Mouse (Mus musculus) olfactory bulb, adult 2 months (tissue): ENCODE measurements around the gene Tomm20. TPM values are rescaled to one million over a fixed set of nuclear protein-coding genes. Genes with fewer than 3 reads are reported as not detected.

Source experiments
- H3K27ac ChIP-seq: fragments of 200-500 bp; 2 replicates; pipeline ENCODE4 v1.5.1; 2012; ENCODE audit warnings: low read depth, low read length; ENCODE audit not compliant: insufficient read depth
- H3K4me1 ChIP-seq: fragments of 200-500 bp; 2 replicates; pipeline ENCODE4 v1.6.1; 2012; ENCODE audit warnings: low read length; ENCODE audit not compliant: control insufficient read depth, insufficient read depth
- H3K4me3 ChIP-seq: fragments of 200-500 bp; 2 replicates; pipeline ENCODE4 v1.5.1; 2012; ENCODE audit warnings: mild to moderate bottlenecking, low read depth, low read length, moderate library complexity; ENCODE audit not compliant: insufficient read depth
- CTCF ChIP-seq: fragments of 200-500 bp; IDR thresholded peaks from 2 replicates; pipeline ENCODE4 v1.5.1; 2012; ENCODE audit warnings: low read depth, mild to moderate bottlenecking, low read length, moderate library complexity; ENCODE audit not compliant: insufficient read depth
- POLR2A ChIP-seq: fragments of 200-500 bp; IDR thresholded peaks from 2 replicates; pipeline ENCODE4 v1.6.1; 2012; ENCODE audit warnings: mild to moderate bottlenecking, low read depth, low read length, moderate library complexity; ENCODE audit not compliant: insufficient read depth
- whole genome bisulfite sequencing: fragments of 180-500 bp; shearing (Covaris S2); methylation state at CpG from one replicate; pipeline ENCODE4 v1.1.7; 2018; 5-methylcytosine and 5-hydroxymethylcytosine counted together
- polyA plus RNA-seq: library from polyadenylated mRNA; stranded (reverse); fragments of >200 nt; gene quantifications from 2 replicates; pipeline ENCODE4 v1.2.4, GENCODE M21; 2012; ENCODE audit warnings: low replicate concordance; ENCODE audit not compliant: missing spikeins, insufficient read depth, insufficient read length

The Tomm20 gene
- polyA plus RNA-seq, 1 experiment: 518 TPM

DNA sequence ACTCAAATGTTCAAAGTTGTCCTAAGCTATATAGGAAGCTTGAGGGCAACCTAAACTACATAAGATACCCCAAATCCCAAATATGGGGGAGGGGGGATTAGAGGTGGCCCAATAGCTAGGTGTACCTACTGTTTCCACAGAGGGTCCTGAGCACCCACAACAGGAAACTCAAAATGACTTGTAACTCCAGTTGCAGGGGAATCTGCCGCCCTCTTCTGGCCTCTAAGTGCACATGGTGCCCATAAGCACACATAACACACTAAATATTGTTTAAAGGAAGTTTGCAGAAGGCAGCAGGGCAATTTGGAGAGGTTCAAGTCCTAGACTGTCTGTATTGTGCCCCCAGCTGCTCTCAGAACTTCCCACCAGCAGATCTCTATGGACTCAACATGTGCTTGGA is 18.6 kb downstream of the Tomm20 start:
- no peak overlapping the region for H3K4me3 ChIP-seq
- H3K4me1 ChIP-seq: 0 out of 2 replicates have a peak, but pooled peaks cover 2% of the 10 kb centered on the region
- WGBS: 39% methylated on average over 1 of the region's 1 CpGs
- no peak overlapping the region for H3K27ac ChIP-seq
- TF ChIP-seq CTCF (no peak), POLR2A (no peak)

DNA sequence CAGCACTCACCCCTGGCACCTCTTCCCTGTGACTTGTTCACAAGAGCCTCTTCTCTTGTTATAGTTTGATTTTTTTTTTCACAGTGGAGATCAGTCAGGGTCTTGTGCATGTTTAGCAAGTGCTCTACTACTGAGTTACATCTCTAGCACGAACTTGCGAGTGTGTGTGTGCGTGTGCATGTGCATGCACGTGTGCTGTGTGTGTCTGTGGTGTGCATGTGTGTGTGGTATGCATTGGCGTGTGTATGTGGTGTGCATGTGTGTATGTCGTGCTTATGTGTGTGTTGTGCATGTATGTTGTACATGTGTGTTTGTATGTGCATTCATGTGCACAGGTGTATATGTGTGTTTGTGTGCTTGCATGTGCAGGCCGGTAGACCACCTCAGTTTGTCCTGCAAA is 22.7 kb downstream of the Tomm20 start:
- TF ChIP-seq CTCF: no peak
- H3K4me1 ChIP-seq: peaks cover 13% of the 10 kb centered on the region

DNA sequence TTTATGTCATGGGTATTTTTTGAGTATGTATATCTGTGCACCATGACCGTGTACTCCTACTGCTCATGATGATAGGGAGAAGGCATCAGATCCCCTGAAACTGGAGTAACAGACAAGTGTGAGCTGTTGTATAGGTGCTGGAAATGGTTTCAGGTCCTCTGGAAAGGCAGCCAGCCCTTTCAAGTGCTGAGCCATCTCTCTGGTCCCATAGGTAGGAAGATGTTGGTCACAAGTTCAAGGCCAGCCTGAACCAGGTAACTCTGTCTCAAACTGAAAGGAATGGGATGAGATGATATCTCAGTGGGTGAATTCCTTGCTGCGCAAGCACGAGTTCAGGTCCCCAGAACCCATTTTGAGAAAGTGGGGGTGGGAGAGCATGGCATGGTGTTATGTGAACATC is 24.2 kb downstream of the Tomm20 start:
- Histone ChIP-seq H3K27ac (no peak overlapping the region), H3K4me1 (peaks cover 13% of the 10 kb centered on the region), H3K4me3 (no peak overlapping the region)
- 92% methylated on average over 3 of the region's 3 CpGs for WGBS
- TF ChIP-seq CTCF (no peak), POLR2A (no peak)

More for the DNA sequence above, 22.7 kb downstream of the Tomm20 start:
- H3K4me3 ChIP-seq: no peak overlapping the region
- WGBS: 94% methylated on average over 7 of the region's 7 CpGs
- H3K27ac ChIP-seq: no peak overlapping the region

DNA sequence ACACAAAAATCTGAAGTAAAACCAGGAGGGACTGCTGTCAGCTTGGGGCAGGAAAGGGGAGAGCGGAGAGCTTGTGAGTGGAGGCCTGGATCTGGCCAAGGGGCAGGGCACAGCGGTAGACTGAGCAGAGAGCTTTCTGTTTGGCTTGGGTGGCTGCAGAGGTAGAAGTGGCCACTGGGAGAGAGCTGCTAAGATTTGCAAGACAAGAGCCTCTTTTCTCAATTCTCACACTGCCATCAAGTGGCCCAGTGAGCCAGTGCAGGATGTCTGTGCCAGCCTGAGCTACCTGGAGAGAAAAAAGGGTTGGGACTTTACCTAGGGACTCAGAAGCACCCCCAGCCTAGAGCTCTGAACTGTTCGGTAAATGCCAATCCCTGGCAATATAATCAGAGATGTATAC is 24.8 kb downstream of the Tomm20 start:
- TF ChIP-seq POLR2A (no peak), CTCF (peak; percentile 64)
- 12% methylated on average over 3 of the region's 3 CpGs for WGBS
- Histone ChIP-seq H3K4me3 (no peak overlapping the region), H3K27ac (no peak overlapping the region), H3K4me1 (peaks cover 13% of the 10 kb centered on the region)

DNA sequence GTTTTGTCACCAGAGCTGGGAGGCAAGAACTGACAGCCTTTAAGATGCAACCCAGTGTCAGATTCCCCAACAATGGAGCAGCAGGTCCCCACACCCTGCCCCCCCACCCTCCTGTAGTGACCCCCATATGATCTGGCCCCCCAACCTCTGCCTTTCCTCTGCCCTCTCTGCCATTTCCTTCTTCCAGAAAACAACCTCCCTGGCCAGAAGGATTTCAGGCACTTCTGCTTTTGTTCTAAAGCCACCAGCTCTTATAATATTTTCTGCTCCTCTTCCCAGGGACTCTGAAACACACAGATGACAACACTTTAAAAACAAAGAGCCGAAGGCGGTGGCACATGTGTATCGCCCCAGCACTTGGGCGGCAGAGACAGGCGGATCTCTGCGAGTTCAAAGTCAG is 25.3 kb downstream of the Tomm20 start:
- Histone ChIP-seq H3K4me1 (peaks cover 13% of the 10 kb centered on the region), H3K27ac (no peak overlapping the region), H3K4me3 (no peak overlapping the region)
- WGBS: 79% methylated on average over 6 of the region's 6 CpGs
- no peak for TF ChIP-seq CTCF
- TF ChIP-seq POLR2A: no peak

DNA sequence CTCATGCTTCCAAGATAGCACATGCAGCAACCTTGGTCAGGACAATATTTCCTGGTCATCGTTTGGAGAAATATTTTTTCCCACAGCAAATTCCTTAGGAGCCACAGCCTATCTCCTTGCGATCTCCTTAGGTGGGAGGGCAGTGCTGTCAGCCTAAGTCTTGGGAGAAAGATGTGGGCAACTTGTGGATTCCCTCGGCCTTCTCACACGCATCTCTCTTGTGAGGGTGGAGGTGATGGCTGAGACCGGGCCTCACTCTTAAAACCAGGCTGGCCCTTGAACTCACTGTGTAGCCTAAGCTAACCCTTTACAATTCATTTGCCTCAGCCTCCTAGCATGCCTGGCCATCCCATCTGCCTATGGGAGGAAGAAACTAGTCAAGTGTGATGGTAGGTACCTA is 25.9 kb downstream of the Tomm20 start:
- Histone ChIP-seq H3K27ac (no peak overlapping the region), H3K4me3 (no peak overlapping the region), H3K4me1 (peaks cover 14% of the 10 kb centered on the region)
- WGBS: 92% methylated on average over 5 of the region's 5 CpGs
- TF ChIP-seq CTCF (no peak), POLR2A (no peak)

DNA sequence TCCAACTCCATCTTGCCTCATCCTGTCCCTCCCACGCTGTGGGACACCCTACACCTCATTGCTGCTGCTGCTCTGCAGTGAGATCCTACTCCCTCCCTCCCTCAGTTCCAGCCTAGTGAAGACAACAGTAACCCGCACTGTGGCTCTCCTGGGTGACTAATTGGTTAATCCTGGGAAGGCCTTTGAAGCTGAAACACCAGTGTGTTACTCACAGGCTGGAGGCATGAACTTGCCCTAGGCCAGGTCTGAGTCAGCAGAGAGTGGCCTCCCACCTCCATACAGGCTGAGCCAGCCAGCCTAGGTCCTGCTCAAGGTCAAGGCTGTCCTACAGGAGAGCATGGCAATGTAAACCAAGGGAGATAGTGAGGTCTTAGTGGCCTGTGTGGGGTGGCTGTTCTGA is 26.4 kb downstream of the Tomm20 start:
- TF ChIP-seq POLR2A (no peak), CTCF (no peak)
- WGBS: 72% methylated on average over 2 of the region's 2 CpGs
- H3K27ac ChIP-seq: no peak overlapping the region
- H3K4me1 ChIP-seq: peaks cover 15% of the 10 kb centered on the region
- no peak overlapping the region for H3K4me3 ChIP-seq

DNA sequence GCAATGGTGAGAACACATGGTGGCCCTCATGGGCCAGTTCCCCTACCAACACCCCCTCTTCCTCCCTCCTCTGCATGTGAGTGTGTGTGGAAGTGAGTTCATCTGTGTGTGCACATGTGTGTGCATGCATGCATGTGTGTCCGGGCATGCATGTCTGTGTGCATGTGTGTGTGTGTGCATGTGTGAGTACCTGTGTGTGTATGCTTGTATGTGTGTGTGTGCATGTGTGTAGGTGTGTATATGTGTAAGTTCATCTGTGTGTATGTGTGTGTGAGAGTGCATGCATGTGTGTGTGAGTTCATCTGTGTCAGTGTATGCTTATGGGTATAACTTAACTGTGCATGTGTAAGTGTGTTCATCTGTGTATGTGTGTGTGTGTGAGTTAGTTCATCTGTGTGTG is 27.3 kb downstream of the Tomm20 start:
- TF ChIP-seq POLR2A: no peak
- no peak for TF ChIP-seq CTCF
- H3K4me1 ChIP-seq: peaks cover 21% of the 10 kb centered on the region
- no peak overlapping the region for H3K27ac ChIP-seq
- 97% methylated on average over 1 of the region's 1 CpGs for WGBS
- no peak overlapping the region for H3K4me3 ChIP-seq

DNA sequence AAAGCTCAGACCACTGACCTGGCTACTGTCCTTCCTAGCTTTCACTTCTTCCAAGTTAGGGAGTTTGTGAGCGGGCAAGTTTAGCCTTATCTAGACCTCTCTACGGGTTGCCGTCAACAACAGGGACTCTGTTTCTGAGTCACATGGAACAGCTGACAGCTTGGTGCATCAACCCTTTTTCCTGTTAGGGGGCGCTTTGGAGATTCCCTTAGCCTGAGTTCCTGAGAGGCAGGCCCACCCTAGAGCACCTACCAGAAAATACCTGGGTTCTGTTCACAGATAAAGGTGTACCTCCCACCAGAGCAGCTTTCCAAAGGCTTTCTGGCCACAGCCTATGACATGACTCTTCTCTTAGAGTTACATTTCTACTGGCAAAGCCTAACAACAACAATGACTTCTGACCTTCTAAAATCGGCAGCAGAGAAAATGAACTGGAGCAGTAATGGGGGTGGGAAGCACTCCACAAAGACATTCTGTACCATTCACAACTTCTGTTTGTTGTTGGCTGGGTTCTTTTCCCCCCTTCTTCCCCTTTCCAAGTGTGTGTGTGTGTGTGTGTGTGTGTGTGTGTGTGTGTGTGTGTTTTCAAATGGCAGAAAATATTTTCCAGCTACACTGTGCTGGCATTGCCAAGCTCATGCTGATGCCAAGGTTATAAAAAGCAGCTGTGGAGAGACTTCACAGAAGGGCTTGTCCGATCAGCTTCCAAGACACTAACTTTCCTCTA is 28.3 kb downstream of the Tomm20 start:
- WGBS: 55% methylated on average over 6 of the region's 6 CpGs

More for the DNA sequence above, 28.3 kb downstream of the Tomm20 start:
- H3K27ac ChIP-seq: no peak overlapping the region
- TF ChIP-seq POLR2A: no peak
- no peak for TF ChIP-seq CTCF
- H3K4me3 ChIP-seq: no peak overlapping the region
- peaks cover 24% of the 10 kb centered on the region for H3K4me1 ChIP-seq
